Mouse (Mus musculus): Measurements from ENCODE around the gene Gm4792.

DNA sequence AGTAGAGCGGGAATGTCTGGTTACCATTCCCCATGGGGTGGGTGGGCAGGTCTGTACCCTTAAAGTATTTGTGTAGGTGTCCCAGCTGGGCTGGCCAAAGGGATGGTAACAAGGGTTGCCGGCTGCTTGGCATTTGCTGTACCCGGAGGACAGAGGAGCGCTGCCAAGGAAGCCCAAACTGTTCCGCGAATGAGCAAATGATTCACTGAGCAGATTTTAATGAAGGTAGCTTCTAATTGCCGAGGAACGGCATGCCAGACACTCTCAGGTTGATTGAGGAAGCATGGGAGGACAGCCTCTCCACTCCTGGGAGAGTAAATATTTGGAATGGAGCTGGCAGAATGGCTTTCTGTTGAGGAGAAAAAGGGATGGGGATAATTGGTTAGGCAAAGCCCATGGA, 16.3 kb downstream of the Gm4792 start:
- TF ChIP-seq CTCF (conservative IDR thresholded peaks at IDR 0.05; ENCODE audit: low read length) (no peak), NANOG (IDR thresholded peaks at IDR 0.05; ENCODE audit: borderline replicate concordance, low read length) (no peak)

Data from E14TG2a.4 (cell line).